Mouse (Mus musculus): Measurements from ENCODE around the gene Daam1.

- TF ChIP-seq POLR2A (IDR thresholded peaks at IDR 0.05; ENCODE audit: insufficient read length, low read depth) (no peak), E2F4 (IDR thresholded peaks at IDR 0.05; ENCODE audit: insufficient read depth) (no peak), POLR2AphosphoS2 (IDR thresholded peaks at IDR 0.05; ENCODE audit: insufficient read length, low read depth) (no peak), MAX (IDR thresholded peaks at IDR 0.05; ENCODE audit: low read depth) (no peak), MYOG (IDR thresholded peaks at IDR 0.05; ENCODE audit: control insufficient read depth in 1 of 3, insufficient read depth in 1 of 3, insufficient read length in 2 of 3, low read depth in 2 of 3) (no peak), MYOD1 (IDR thresholded peaks at IDR 0.05; ENCODE audit: control insufficient read depth in 1 of 3, insufficient read length in 2 of 3, low read depth in 2 of 3) (no peak), CEBPB (IDR thresholded peaks at IDR 0.05; ENCODE audit: insufficient read depth, poor library complexity, severe bottlenecking) (no peak), USF1 (IDR thresholded peaks at IDR 0.05; ENCODE audit: low read depth) (no peak), REST (IDR thresholded peaks at IDR 0.05; ENCODE audit: insufficient read depth, insufficient read length) (no peak), TCF3 (IDR thresholded peaks at IDR 0.05; ENCODE audit: insufficient read length, low read depth) (no peak)
These were observed 130.8 kb downstream of the Daam1 start for GRCm38 (mm10) chr12:71961671-71962070.
